Mouse (Mus musculus): ENCODE results near the gene Dnah10.

- TF ChIP-seq HCFC1 (IDR thresholded peaks at IDR 0.05; ENCODE audit: borderline replicate concordance, insufficient read depth, low read length), result no peak
- no peak for TF ChIP-seq CHD2 (IDR thresholded peaks at IDR 0.05; ENCODE audit: low read depth, low read length)
- TF ChIP-seq ZNF384 (IDR thresholded peaks at IDR 0.05; ENCODE audit: low read depth, low read length), result no peak
- TF ChIP-seq ZC3H11A (IDR thresholded peaks at IDR 0.05; ENCODE audit: borderline replicate concordance, low read depth, low read length), result no peak
Observed at GRCm38 (mm10) chr5:124733961-124734360, 9.1 kb downstream of the Dnah10 start.
